Mouse (Mus musculus) large intestine, adult 2 months (tissue): Measurements from ENCODE around the gene Tmem181a. TPM values are rescaled to one million over a fixed set of nuclear protein-coding genes. Genes with fewer than 3 reads are reported as not detected.
"Not testable (repeated sequence)": the region's sequence is repeated elsewhere in the genome, so short reads cannot be mapped to it uniquely, and the experiment has no call there.

Experiments
- DNase-seq: peaks from one replicate; pipeline ENCODE4 v3.0.0-alpha.2; 2012; ENCODE audit warnings: low read depth, low spot score
- WGBS: fragments of 180-500 bp; shearing (Covaris S2); methylation state at CpG from one replicate; pipeline ENCODE4 v1.1.7; 2018; 5-methylcytosine and 5-hydroxymethylcytosine counted together
- polyA plus RNA-seq: library from polyadenylated mRNA; depleted of rRNA; stranded (reverse); fragments of >200 nt; gene quantifications from 2 replicates; pipeline ENCODE4 v1.2.3, GENCODE M21; 2012; rRNA removed

Tmem181a gene
- 22.6 and 30.0 TPM in 2 replicates for polyA plus RNA-seq

GRCm38 (mm10) chr17:6256400-6257069, at the start of gene Tmem181a:
Gene Tmem181a, plus strand, starts transcription at chr17:6256860.
- 1% methylated on average over 23 of the region's 51 CpGs for WGBS
- DNase-seq = not testable (repeated sequence)

- WGBS = 84% methylated on average over 1 of the region's 1 CpGs
- no peak for DNase-seq
Observed at GRCm38 (mm10) chr17:6211721-6212120, 44.9 kb upstream of the Tmem181a start.

DNA sequence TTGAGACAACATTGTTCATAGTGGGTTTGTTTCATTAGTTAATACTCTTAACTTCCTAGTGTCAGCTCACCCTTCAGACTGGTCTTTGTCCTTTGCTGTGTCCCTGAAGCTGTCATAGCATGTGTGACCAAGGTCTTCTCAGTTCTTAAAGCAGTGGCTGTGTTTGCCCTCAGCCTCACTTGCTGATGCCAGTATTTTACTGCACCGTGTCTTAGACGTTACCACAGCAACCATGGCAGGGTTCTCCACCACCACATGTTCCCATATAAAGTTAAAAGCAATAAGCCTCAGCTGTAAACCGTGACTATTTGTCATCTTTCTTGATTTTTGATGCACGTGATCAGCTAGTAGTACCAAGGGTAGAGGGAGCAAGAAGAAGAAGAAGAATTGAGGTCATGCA, 41.0 kb upstream of the Tmem181a start:
- DNase-seq = no peak
- 56% methylated on average over 4 of the region's 4 CpGs for WGBS

DNA sequence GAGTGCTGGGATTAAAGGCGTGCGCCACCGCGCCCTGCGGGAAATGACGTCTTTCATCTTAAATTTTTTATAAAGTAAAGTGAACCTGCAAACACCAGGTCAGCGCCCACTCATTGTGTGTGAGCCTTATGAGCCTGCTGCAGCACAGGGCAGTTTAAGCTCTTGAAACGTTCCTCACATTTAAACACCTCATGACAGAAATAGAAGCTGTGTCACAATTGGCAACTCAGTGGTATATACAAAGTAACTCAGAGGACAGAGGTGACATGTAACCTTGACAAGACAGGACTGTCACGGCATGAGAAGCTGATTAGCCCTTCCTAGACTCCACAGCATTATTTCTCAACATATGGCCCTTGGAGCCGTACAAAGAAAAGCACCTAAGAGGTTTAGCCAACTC, 40.1 kb upstream of the Tmem181a start:
- 93% methylated on average over 10 of the region's 10 CpGs for WGBS

DNA sequence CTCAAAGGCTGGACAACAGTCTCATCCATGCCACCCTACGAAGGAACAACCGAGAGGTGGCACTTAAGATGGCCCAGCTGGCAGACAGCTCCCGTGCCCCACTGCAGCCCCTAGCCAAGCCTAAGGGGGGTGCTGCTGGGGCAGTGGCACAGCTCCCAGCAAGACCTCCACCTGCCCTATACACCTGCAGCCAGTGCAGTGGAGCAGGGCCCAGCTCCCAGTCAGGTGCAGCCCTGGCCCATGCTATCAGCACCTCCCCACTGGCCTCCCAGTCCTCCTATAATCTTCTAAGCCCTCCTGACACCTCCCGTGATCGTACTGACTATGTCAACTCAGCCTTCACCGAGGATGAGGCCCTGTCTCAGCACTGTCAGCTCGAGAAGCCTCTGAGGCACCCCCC, 24.0 kb upstream of the Tmem181a start:
- DNase-seq = not testable (repeated sequence)
- WGBS = no CpG with 5 or more reads among the region's 7 CpGs

More for the DNA sequence above, 40.1 kb upstream of the Tmem181a start:
- no peak for DNase-seq

DNA sequence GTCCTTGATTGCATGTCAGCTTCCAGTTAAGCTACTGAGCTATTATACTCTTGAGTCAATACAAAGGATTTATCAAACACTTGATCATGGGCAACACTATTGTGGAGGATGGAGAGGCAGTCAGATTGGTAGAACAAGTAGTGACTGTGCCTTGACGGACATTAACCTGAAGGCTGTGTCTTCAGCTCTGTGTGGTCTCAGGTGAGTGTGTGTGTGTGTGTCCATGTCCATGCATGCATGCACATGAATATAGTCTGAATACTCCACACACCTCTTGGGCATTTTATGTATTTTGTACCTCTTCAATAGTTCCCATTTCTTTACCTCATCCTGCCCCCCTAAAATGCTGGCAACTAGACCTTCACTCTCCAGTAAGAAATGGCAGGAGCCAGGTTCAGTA, 5.4 kb upstream of the Tmem181a start:
- 88% methylated on average over 1 of the region's 1 CpGs for WGBS
- DNase-seq = not testable (repeated sequence)

- WGBS = 5% methylated on average over 19 of the region's 20 CpGs
- not testable (repeated sequence) for DNase-seq
Observed at GRCm38 (mm10) chr17:6257070-6257456, 403 bp downstream of the Tmem181a start.

GRCm38 (mm10) chr17:6269876-6270831, 13.5 kb downstream of the Tmem181a start:
- WGBS = under 1% methylated on average over 71 of the region's 84 CpGs
- DNase-seq = not testable (repeated sequence)

- WGBS = under 1% methylated on average over 25 of the region's 25 CpGs
- DNase-seq = peak; percentile 18
Observed at GRCm38 (mm10) chr17:6270840-6271239, 14.2 kb downstream of the Tmem181a start.

- not testable (repeated sequence) for DNase-seq
- WGBS = 73% methylated on average over 6 of the region's 6 CpGs
Observed at GRCm38 (mm10) chr17:6271970-6272369, 15.3 kb downstream of the Tmem181a start.

- WGBS = 93% methylated on average over 6 of the region's 6 CpGs
- not testable (repeated sequence) for DNase-seq
Observed at GRCm38 (mm10) chr17:6274693-6275092, 18.0 kb downstream of the Tmem181a start.

DNA sequence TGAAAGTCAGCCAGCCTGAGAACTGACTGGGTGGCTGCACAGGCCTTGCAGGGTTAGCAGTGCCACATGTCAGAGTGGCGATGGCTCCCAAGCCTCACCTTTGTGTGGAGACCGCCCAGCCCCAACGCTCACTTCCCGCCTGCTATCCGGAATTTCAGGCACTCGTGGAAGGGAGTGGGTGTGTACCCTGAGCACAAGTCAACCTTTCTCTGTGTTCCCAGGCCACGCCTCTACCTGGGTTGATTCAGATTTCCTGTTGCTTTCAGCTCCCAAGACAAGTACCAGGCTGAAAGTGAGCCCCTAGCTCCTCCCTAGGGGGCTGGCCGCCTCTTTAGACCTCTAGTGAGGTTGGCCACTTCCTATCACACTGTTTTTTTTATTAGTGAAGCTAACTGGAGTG, 22.5 kb downstream of the Tmem181a start:
- 36% methylated on average over 8 of the region's 8 CpGs for WGBS
- peak; percentile 8 for DNase-seq

GRCm38 (mm10) chr17:6279772-6280171, 23.1 kb downstream of the Tmem181a start:
- not testable (repeated sequence) for DNase-seq
- WGBS = 90% methylated on average over 10 of the region's 10 CpGs

DNA sequence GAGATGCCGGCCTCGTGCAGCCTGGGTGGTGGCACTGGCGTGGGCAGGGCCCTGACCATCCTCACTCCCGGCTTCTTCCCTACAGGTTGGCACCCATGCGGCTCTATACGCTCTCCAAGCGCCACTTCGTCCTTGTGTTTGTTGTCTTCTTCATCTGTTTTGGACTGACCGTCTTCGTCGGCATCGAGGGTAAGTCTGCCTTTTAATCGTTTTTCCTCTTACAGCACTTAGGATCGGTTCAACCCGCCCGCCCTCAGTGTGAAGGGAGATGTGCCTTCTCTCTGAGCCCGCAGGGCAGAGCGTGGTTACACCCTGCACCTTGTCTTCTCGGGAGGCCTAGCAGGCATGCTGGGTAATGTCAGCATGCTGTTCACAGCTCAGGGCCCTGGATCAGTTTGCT, 23.9 kb downstream of the Tmem181a start:
- WGBS = 95% methylated on average over 19 of the region's 19 CpGs
- DNase-seq = not testable (repeated sequence)

DNA sequence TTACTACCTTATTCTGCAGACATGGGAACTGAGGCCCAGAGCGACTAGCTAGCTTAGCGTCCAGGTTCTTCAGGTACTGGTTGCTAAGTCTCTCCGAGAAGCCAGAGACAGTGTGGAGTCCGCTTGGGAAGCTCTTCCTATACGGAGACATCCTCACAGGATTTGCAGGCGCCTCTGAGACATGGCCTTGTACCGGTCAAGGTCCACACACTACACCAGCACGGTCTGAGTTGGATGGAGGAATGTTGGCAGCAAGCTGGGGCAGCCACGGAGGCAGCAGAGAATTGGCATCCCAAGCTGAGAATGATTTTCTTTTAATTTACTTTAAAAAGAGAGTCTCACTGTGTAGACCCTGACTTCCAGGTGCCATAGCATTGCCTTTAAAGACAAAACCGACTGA, 26.5 kb downstream of the Tmem181a start:
- DNase-seq = not testable (repeated sequence)
- WGBS = 86% methylated on average over 8 of the region's 10 CpGs

- WGBS = 86% methylated on average over 5 of the region's 5 CpGs
Observed at GRCm38 (mm10) chr17:6286169-6286568, 29.5 kb downstream of the Tmem181a start.

DNA sequence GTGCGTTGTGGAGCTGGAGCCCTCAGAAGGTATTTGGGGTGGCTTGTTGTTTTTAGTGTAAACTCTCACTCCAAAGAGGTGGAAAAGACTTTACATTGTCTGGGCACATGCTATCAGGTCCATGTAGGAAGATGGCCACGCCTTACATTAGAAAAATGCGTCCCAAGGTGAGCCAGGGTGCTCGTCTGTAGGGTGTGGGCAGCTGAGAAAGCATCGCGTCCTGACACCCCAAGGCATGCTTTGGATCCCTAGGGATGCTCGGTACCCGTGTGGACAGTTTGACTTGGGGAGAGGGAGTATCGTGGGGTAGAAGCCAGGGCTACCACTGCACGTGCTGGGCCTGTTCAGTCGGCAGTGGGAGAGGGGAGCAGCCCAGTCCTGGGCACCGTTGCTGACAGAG, 32.4 kb downstream of the Tmem181a start:
- DNase-seq = not testable (repeated sequence)
- 85% methylated on average over 12 of the region's 12 CpGs for WGBS

More at GRCm38 (mm10) chr17:6286169-6286568, 29.5 kb downstream of the Tmem181a start:
- DNase-seq = not testable (repeated sequence)

- 75% methylated on average over 1 of the region's 5 CpGs for WGBS
- not testable (repeated sequence) for DNase-seq
Observed at GRCm38 (mm10) chr17:6293882-6294281, 37.2 kb downstream of the Tmem181a start.

DNA sequence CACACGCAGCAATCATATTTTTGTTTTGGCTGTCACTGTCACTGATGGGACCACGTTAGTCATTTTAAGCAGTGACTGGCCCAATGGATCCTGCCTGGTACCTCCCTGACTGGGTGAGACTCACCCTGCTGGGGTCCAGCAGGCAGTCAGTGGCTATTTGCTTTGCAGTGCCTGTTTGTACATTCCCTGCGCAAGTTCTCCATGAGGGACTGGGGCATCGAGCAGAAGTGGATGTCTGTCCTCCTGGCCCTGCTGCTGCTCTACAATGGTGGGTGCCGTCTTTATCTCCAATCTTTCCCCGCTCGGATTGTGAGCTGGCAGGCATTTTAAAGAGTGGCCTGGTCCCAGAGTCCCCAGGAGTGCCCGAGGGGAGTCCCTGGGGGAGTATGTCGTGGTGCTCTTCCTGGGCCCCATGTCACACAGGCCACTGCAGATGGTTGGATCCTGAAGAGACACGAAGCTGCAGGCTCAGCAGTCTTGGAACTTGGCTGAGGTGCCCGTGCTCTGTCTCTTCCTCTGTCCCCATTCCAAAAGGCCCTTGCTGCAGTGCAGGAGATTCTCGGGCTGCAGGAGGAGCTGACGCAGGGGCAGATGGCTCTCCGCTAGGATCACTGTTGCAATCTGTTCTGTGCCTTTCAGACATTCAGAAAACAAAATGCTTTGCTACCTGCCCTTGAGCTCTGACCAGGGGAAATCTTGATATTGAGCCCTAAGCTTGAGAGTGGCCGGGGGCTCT, 40.6 kb downstream of the Tmem181a start:
- WGBS = 93% methylated on average over 9 of the region's 15 CpGs
- DNase-seq = not testable (repeated sequence)
